Mouse (Mus musculus): ENCODE measurements at regions not wholly inside any gene's neighbourhood (a gene's known extent, or its start where the extent isn't known, plus 50 kb on each side); places are given as distances from the start of the nearest gene placed in this dataset.

GRCm38 (mm10) chr3:136434407-136434806 lies 108.5 kb upstream of the Bank1 start:
- TF ChIP-seq CTCF (IDR thresholded peaks at IDR 0.05; ENCODE audit: low read depth) (no peak), EP300 (optimal IDR thresholded peaks at IDR 0.05) (no peak)

Data from stomach, postnatal 0 days (tissue).